Comparison of ENCODE assay signal across 13 mouse cellular contexts in the genomic region with DNA sequence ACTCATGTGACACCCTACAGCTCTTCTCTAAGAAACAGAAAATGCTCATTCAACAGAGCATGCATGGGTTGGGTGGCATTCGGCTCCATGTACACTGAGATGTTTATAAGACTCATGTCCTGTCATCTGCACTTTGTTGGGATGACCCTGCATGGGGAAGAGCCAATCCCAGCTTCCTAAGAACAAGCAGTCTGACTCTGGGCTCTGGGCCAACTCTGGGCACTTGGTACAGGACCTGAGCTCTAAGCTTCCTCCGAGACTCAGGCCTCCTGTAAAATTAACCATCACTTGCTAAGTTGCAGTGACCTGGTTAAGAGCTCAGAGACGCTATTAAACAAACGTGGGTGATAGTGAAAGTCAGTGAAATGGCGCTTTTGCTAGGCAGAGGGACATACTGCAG. TPM values are rescaled to one million over a fixed set of nuclear protein-coding genes. Genes with fewer than 3 reads are reported as not detected.
DNase-seq lines count a peak whose midpoint lies in the region; ATAC-seq lines count a peak whose summit lies in the region.
"Had no signal": no experiment of that assay in that cellular context is flagged by ENCODE, and none has a peak within 500 bp of the region (broad histone marks: within the 10 kb centered on the region; RNA-seq: fewer than 3 reads in every experiment).

No protein-coding gene starts in this region.

- ATAC-seq in intestine, embryonic 16.5 days: no peak

- H3K9ac ChIP-seq in intestine, embryonic 16.5 days (ENCODE audit: low read depth, low read length): no peak overlapping the region
- H3K9ac ChIP-seq: midbrain, embryonic 15.5 days; stomach, embryonic 15.5 days had no signal

- intact Hi-C loops in gastrocnemius, postnatal 14 days (cut with DNase I; ENCODE audit: low total_unique reads): loop anchor here (5.0 kb wide), 1 partner anchor 38 kb away; no protein-coding TSS in a partner anchor

- no peaks in the 10 kb centered on the region for H3K9me3 ChIP-seq in intestine, embryonic 16.5 days (ENCODE audit: control insufficient read depth, low read length)
- H3K9me3 ChIP-seq: midbrain, embryonic 15.5 days; stomach, embryonic 15.5 days had no signal

- H3K4me2 ChIP-seq in intestine, embryonic 16.5 days (ENCODE audit: low read depth, low read length): no peak overlapping the region
- H3K4me2 ChIP-seq: midbrain, embryonic 15.5 days; stomach, embryonic 15.5 days had no signal

- 76% methylated on average over 5 of the region's 5 CpGs for WGBS in intestine, embryonic 16.5 days

- H3K27me3 ChIP-seq in intestine, embryonic 16.5 days (replicated peaks; ENCODE audit: control insufficient read depth, insufficient read depth, low read length): no peaks in the 10 kb centered on the region
- H3K27me3 ChIP-seq: midbrain, embryonic 15.5 days; stomach, embryonic 15.5 days had no signal

- 0 out of 2 replicates have a peak, but pooled peaks cover 2% of the 10 kb centered on the region for H3K36me3 ChIP-seq in intestine, embryonic 16.5 days (ENCODE audit: control insufficient read depth, insufficient read depth, low read length)
- H3K36me3 ChIP-seq: midbrain, embryonic 15.5 days; stomach, embryonic 15.5 days had no signal

- peak; percentile 32 for DNase-seq in gastrocnemius, postnatal 14 days
- DNase-seq in gastrocnemius, postnatal 25 days: no peak
- DNase-seq in right cerebral cortex, postnatal 14 days: peak; percentile 37
- DNase-seq in right cerebral cortex, adult 18-20 months: no peak
- DNase-seq in cerebellum, postnatal 14 days: peak; percentile 71 to 75
- peak; percentile 83 for DNase-seq in lung, postnatal 25 days (ENCODE audit: low spot score)
- DNase-seq in thymus, postnatal 4 days: no peak
- DNase-seq: heart, postnatal 36 days; liver had no signal

- no peaks in the 10 kb centered on the region; the same call in 1 of the 2 replicates for H3K4me1 ChIP-seq in intestine, embryonic 16.5 days (ENCODE audit: control insufficient read depth, insufficient read depth, low read length)

- H3K4me3 ChIP-seq in intestine, embryonic 16.5 days (ENCODE audit: low read length): no peak overlapping the region
- H3K4me3 ChIP-seq: midbrain, embryonic 15.5 days; stomach, embryonic 15.5 days had no signal

- H3K27ac ChIP-seq in intestine, embryonic 16.5 days (ENCODE audit: low read length): no peak overlapping the region
- H3K27ac ChIP-seq: midbrain, embryonic 15.5 days; stomach, embryonic 15.5 days had no signal

RNA-seq across cellular contexts. Expression of gene Rnf144a, which starts 55.2 kb away (rescaled TPM):
- 10 to 100 TPM; 18.7 to 22.9 TPM for total RNA-seq in gastrocnemius, postnatal 14 days (2021)
- total RNA-seq in gastrocnemius, postnatal 25 days (2021): 1 to 10 TPM; 7.0 to 8.7 TPM
- polyA plus RNA-seq in intestine, embryonic 16.5 days (2015; fragmentation: Nextera tagmentation; extraction: Ambion mirVana): 13.7 and 13.8 TPM in 2 replicates
- polyA plus RNA-seq: C2C12 had no signal

Comparison
In these comparisons a context has a peak if more than half of its experiments do, and no peak if none do; other contexts are left out.
1. DNase-seq: peak in gastrocnemius, postnatal 14 days (single experiment), right cerebral cortex, postnatal 14 days (single experiment), cerebellum, postnatal 14 days (2 of 2) and lung, postnatal 25 days (single experiment); none in gastrocnemius, postnatal 25 days (single experiment), right cerebral cortex, adult 18-20 months (single experiment) and thymus, postnatal 4 days (single experiment).